ENCODE assay signal across 8 mouse cellular contexts in the genomic region with DNA sequence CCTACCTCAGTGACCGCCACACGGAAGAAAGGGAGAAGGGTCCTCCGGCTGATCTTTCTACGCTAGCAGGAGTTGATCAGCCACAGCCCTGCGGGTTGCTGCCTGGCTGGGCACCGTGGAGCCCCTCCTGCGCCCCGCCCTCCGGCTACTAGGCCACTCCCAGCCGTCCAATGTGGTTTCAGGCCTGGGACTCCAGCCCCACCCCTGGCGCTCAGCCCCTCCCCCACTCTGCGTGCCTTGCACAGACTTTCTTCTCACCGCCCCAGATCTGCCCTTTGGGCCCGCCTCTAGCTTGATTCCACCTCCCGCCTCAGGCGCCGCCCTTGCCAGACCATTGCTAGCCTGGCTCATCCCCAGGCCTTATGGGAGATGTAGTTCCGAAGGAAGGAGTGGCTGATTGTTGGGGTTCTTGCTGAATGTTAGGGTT. TPM values are rescaled to one million over a fixed set of nuclear protein-coding genes. Genes with fewer than 3 reads are reported as not detected.
DNase-seq lines count a peak whose midpoint lies in the region; ATAC-seq and TF ChIP-seq lines count a peak whose summit lies in the region.

A gene (minus strand): TSS at position 91 of the 427 bp plus-strand sequence.

- peak within 1 kb of the TSS; percentile 64 for H3K4me2 ChIP-seq in forebrain, embryonic 13.5 days
- peak within 1 kb of the TSS; percentile 70 for H3K4me2 ChIP-seq in heart, postnatal 0 days (ENCODE audit: low read depth, low read length)
- H3K4me2 ChIP-seq in liver, embryonic 15.5 days, result peak within 1 kb of the TSS; percentile 70
- peak within 1 kb of the TSS; percentile 69 for H3K4me2 ChIP-seq in neural tube, embryonic 12.5 days (replicated peaks)

- H3K4me3 ChIP-seq in ES-Bruce4 (ENCODE audit: low read depth, low read length), result peak within 1 kb of the TSS; percentile 69
- H3K4me3 ChIP-seq in forebrain, embryonic 13.5 days, result peak within 1 kb of the TSS; percentile 39
- peak within 1 kb of the TSS; percentile 48 for H3K4me3 ChIP-seq in heart, postnatal 0 days (ENCODE audit: low read depth, low read length)
- peak within 1 kb of the TSS; percentile 46 for H3K4me3 ChIP-seq in liver, embryonic 15.5 days (replicated peaks)
- peak within 1 kb of the TSS; percentile 41 for H3K4me3 ChIP-seq in neural tube, embryonic 12.5 days

- under 1% methylated on average over 17 of the region's 18 CpGs for WGBS in forebrain, embryonic 13.5 days
- 2% methylated on average over 18 of the region's 18 CpGs for WGBS in heart, postnatal 0 days
- 1% methylated on average over 18 of the region's 18 CpGs for WGBS in liver, embryonic 15.5 days (ENCODE audit: insufficient replicate concordance)
- WGBS in neural tube, embryonic 12.5 days, result 1% methylated on average over 18 of the region's 18 CpGs

- peak; percentile 81 for ATAC-seq in cerebellum, adult (ENCODE audit: insufficient number of reproducible peaks, low FRiP score, low TSS enrichment)
- ATAC-seq in forebrain, embryonic 13.5 days, result peak; percentile 86
- ATAC-seq in heart, postnatal 0 days (ENCODE audit: insufficient read depth, low read depth), result peak; percentile 94
- peak; percentile 89 for ATAC-seq in liver, embryonic 15.5 days (ENCODE audit: insufficient read depth)
- ATAC-seq in neural tube, embryonic 12.5 days (ENCODE audit: low FRiP score, low read depth), result peak; percentile 81

- H3K9ac ChIP-seq in ES-Bruce4 (ENCODE audit: low read depth, poor library complexity, severe bottlenecking), result peak within 1 kb of the TSS; percentile 23; the same call in 1 of the 2 replicates
- peak within 1 kb of the TSS; percentile 35 for H3K9ac ChIP-seq in forebrain, embryonic 13.5 days
- peak within 1 kb of the TSS; percentile 43 for H3K9ac ChIP-seq in heart, postnatal 0 days (replicated peaks; ENCODE audit: low read depth, low read length)
- H3K9ac ChIP-seq in liver, embryonic 15.5 days, result no peak within 1 kb of the TSS
- H3K9ac ChIP-seq in neural tube, embryonic 12.5 days, result peak within 1 kb of the TSS; percentile 47

- TF ChIP-seq EP300 in ES-Bruce4 (IDR thresholded peaks at IDR 0.05; ENCODE audit: insufficient read depth, low read depth, low read length), result 0 out of 2 replicates have a peak, but pooled peaks have one; percentile 3
- no peak for TF ChIP-seq EP300 in heart, postnatal 0 days (IDR thresholded peaks at IDR 0.05; ENCODE audit: low read depth)

- no peaks in the 10 kb centered on the region for H3K27me3 ChIP-seq in ES-Bruce4 (ENCODE audit: control insufficient read depth, insufficient read depth, low read length, poor library complexity, severe bottlenecking)
- H3K27me3 ChIP-seq in forebrain, embryonic 13.5 days, result peaks cover 45% of the 10 kb centered on the region
- peaks cover 53% of the 10 kb centered on the region for H3K27me3 ChIP-seq in heart, postnatal 0 days (ENCODE audit: control insufficient read depth, insufficient read depth, low read length)
- peaks cover 74% of the 10 kb centered on the region for H3K27me3 ChIP-seq in liver, embryonic 15.5 days
- H3K27me3 ChIP-seq in neural tube, embryonic 12.5 days (replicated peaks), result peaks cover 44% of the 10 kb centered on the region

- H3K9me3 ChIP-seq in ES-Bruce4 (replicated peaks; ENCODE audit: control insufficient read depth, insufficient read depth, low read length, poor library complexity, severe bottlenecking), result no peaks in the 10 kb centered on the region
- no peaks in the 10 kb centered on the region for H3K9me3 ChIP-seq in forebrain, embryonic 13.5 days (replicated peaks)
- H3K9me3 ChIP-seq in heart, postnatal 0 days (replicated peaks; ENCODE audit: control insufficient read depth, low read length), result no peaks in the 10 kb centered on the region
- H3K9me3 ChIP-seq in liver, embryonic 15.5 days (replicated peaks), result no peaks in the 10 kb centered on the region
- H3K9me3 ChIP-seq in neural tube, embryonic 12.5 days, result no peaks in the 10 kb centered on the region

- no peak within 1 kb of the TSS for H3K27ac ChIP-seq in ES-Bruce4 (ENCODE audit: insufficient read depth, low read length)
- H3K27ac ChIP-seq in forebrain, embryonic 13.5 days, result peak within 1 kb of the TSS; percentile 7; the same call in 1 of the 2 replicates
- H3K27ac ChIP-seq in heart, postnatal 0 days (ENCODE audit: low read depth), result no peak within 1 kb of the TSS
- no peak within 1 kb of the TSS for H3K27ac ChIP-seq in liver, embryonic 15.5 days (replicated peaks)
- H3K27ac ChIP-seq in neural tube, embryonic 12.5 days, result no peak within 1 kb of the TSS

- peak; percentile 47 for TF ChIP-seq POLR2A in ES-Bruce4 (IDR thresholded peaks at IDR 0.05; ENCODE audit: insufficient read depth, low read length)

- peaks cover 2% of the 10 kb centered on the region for H3K4me1 ChIP-seq in ES-Bruce4 (ENCODE audit: control insufficient read depth, insufficient read depth, low read length)
- peaks cover 44% of the 10 kb centered on the region for H3K4me1 ChIP-seq in forebrain, embryonic 13.5 days
- H3K4me1 ChIP-seq in heart, postnatal 0 days (ENCODE audit: control insufficient read depth, insufficient read depth), result peaks cover 23% of the 10 kb centered on the region
- H3K4me1 ChIP-seq in liver, embryonic 15.5 days (replicated peaks), result peaks cover 43% of the 10 kb centered on the region
- peaks cover 31% of the 10 kb centered on the region for H3K4me1 ChIP-seq in neural tube, embryonic 12.5 days

- DNase-seq in heart, postnatal 0 days (ENCODE audit: low spot score), result peak; percentile 95
- DNase-seq in kidney, postnatal 4 days, result peak; percentile 100
- DNase-seq in telencephalon, adult 2 months (ENCODE audit: low read depth, low spot score), result peak; percentile 88

- no peaks in the 10 kb centered on the region for H3K36me3 ChIP-seq in ES-Bruce4 (ENCODE audit: control insufficient read depth, insufficient read depth, low read length, poor library complexity, severe bottlenecking)
- no peaks in the 10 kb centered on the region for H3K36me3 ChIP-seq in forebrain, embryonic 13.5 days (ENCODE audit: poor library complexity, severe bottlenecking)
- no peaks in the 10 kb centered on the region for H3K36me3 ChIP-seq in heart, postnatal 0 days (replicated peaks; ENCODE audit: control insufficient read depth, insufficient read depth, low read length)
- no peaks in the 10 kb centered on the region for H3K36me3 ChIP-seq in liver, embryonic 15.5 days (replicated peaks)
- no peaks in the 10 kb centered on the region for H3K36me3 ChIP-seq in neural tube, embryonic 12.5 days

- no peak for TF ChIP-seq CTCF in ES-Bruce4 (IDR thresholded peaks at IDR 0.05; ENCODE audit: low read depth, low read length)
- TF ChIP-seq CTCF in heart, postnatal 0 days (IDR thresholded peaks at IDR 0.05; ENCODE audit: low read depth), result peak; percentile 17; the same call in 1 of the 2 replicates

RNA-seq across cellular contexts. Expression of the gene that starts here (rescaled TPM):
- 3.8 and 3.9 TPM in 2 replicates for polyA plus RNA-seq in ES-Bruce4 (2011; ENCODE audit: insufficient read depth, insufficient read length, low read depth, missing spikeins)
- polyA plus RNA-seq in forebrain, embryonic 13.5 days (2015; fragmentation: Nextera tagmentation; extraction: Ambion mirVana), result 3.0 and 3.1 TPM in 2 replicates
- 6.3 and 9.3 TPM in 2 replicates for total RNA-seq in heart, postnatal 0 days (2014; rRNA removed; ENCODE audit: low replicate concordance)
- polyA plus RNA-seq in heart, postnatal 0 days (2015; fragmentation: Nextera tagmentation; extraction: Ambion mirVana), result 2.5 and 2.9 TPM in 2 replicates
- polyA plus RNA-seq in liver, embryonic 15.5 days (2015; fragmentation: Nextera tagmentation; extraction: Ambion mirVana), result 1.3 and 1.5 TPM in 2 replicates
- polyA plus RNA-seq in neural tube, embryonic 12.5 days (2016; fragmentation: Nextera tagmentation; extraction: Ambion mirVana), result 6.4 and 8.9 TPM in 2 replicates
